Mouse (Mus musculus) olfactory bulb, adult 2 months (tissue): ENCODE data around the gene Ric8a.

Experiments
- CTCF ChIP-seq: fragments of 200-500 bp; IDR thresholded peaks from 2 replicates; pipeline ENCODE4 v1.5.1; 2012; ENCODE audit warnings: low read depth, mild to moderate bottlenecking, low read length, moderate library complexity; ENCODE audit not compliant: insufficient read depth
- POLR2A ChIP-seq: fragments of 200-500 bp; IDR thresholded peaks from 2 replicates; pipeline ENCODE4 v1.6.1; 2012; ENCODE audit warnings: mild to moderate bottlenecking, low read depth, low read length, moderate library complexity; ENCODE audit not compliant: insufficient read depth

GRCm38 (mm10) chr7:140894031-140894430 lies 37.3 kb downstream of the Ric8a start:
- TF ChIP-seq CTCF (no peak), POLR2A (no peak)
